Mouse (Mus musculus) liver, embryonic 12.5 days (tissue): Measurements from ENCODE around the gene Sox5. TPM values are rescaled to one million over a fixed set of nuclear protein-coding genes. Genes with fewer than 3 reads are reported as not detected.

ENCODE experiments used
- ATAC-seq: fragments of 200-750 bp; cut with Nextera tagmentation; 2 replicates; pipeline ENCODE4 v1.8.0; 2017; ENCODE audit warnings: moderate number of reproducible peaks, mild to moderate bottlenecking, moderate library complexity
- H3K27ac ChIP-seq: fragments of 300-500 bp; sonication (generic); 2 replicates; pipeline ENCODE4 v1.5.1; 2016; ENCODE audit warnings: mild to moderate bottlenecking
- H3K27me3 ChIP-seq: fragments of 300-500 bp; sonication (generic); replicated peaks from 2 replicates; pipeline ENCODE4 v1.6.1; 2016; ENCODE audit warnings: mild to moderate bottlenecking, moderate library complexity
- H3K36me3 ChIP-seq: fragments of 300-500 bp; sonication (generic); 2 replicates; pipeline ENCODE4 v1.6.1; 2016; ENCODE audit warnings: mild to moderate bottlenecking, moderate library complexity
- H3K4me1 ChIP-seq: fragments of 300-500 bp; sonication (generic); 2 replicates; pipeline ENCODE4 v1.6.1; 2016
- H3K4me2 ChIP-seq: fragments of 300-500 bp; sonication (generic); 2 replicates; pipeline ENCODE4 v1.6.1; 2016; ENCODE audit warnings: mild to moderate bottlenecking, moderate library complexity
- H3K4me3 ChIP-seq: fragments of 300-500 bp; sonication (generic); 2 replicates; pipeline ENCODE4 v1.5.1; 2016; ENCODE audit warnings: mild to moderate bottlenecking, moderate library complexity
- H3K9ac ChIP-seq: fragments of 300-500 bp; sonication (generic); 2 replicates; pipeline ENCODE4 v1.6.1; 2016; ENCODE audit warnings: mild to moderate bottlenecking, moderate library complexity
- H3K9me3 ChIP-seq: fragments of 300-500 bp; sonication (generic); replicated peaks from 2 replicates; pipeline ENCODE4 v1.6.1; 2016; ENCODE audit warnings: mild to moderate bottlenecking, moderate library complexity
- WGBS: fragments of 180-500 bp; shearing (Covaris S2); methylation state at CpG from one replicate; pipeline ENCODE4 v1.1.7; 2016; ENCODE audit not compliant: insufficient replicate concordance; 5-methylcytosine and 5-hydroxymethylcytosine counted together
- polyA plus RNA-seq: library from polyadenylated mRNA; unstranded; fragments of >200 nt; fragmentation: Nextera tagmentation; extraction: Ambion mirVana; gene quantifications from 2 replicates; pipeline ENCODE4 v1.2.1, GENCODE M21; 2016

The Sox5 gene
- polyA plus RNA-seq, 1 experiment from 2014 or later, result 6.2 TPM

DNA sequence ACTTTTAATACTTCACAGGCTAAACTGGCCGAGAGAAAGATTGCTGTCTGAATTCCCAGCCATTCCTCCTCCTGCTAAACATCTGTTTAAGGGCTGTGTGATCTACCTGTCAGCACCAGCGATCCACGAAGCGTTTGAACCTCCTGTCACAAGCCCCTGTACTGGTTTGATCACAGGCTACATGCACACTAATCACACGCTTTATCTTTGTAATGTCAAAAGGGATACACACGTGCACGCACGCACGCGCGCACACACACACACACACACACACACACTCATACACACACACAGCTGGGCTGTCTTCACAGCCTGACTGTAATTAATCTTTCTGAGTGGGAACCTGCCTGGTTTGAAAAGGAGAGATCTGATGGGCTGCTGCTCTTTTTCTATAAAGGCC lies 784.2 kb downstream of the Sox5 start:
- Histone ChIP-seq H3K27ac (no peak overlapping the region), H3K4me3 (no peak overlapping the region), H3K9me3 (no peaks in the 10 kb centered on the region), H3K4me2 (no peak overlapping the region), H3K27me3 (no peaks in the 10 kb centered on the region), H3K36me3 (no peaks in the 10 kb centered on the region), H3K4me1 (no peaks in the 10 kb centered on the region), H3K9ac (no peak overlapping the region)
- WGBS, result 77% methylated on average over 11 of the region's 11 CpGs
- ATAC-seq, result no peak

DNA sequence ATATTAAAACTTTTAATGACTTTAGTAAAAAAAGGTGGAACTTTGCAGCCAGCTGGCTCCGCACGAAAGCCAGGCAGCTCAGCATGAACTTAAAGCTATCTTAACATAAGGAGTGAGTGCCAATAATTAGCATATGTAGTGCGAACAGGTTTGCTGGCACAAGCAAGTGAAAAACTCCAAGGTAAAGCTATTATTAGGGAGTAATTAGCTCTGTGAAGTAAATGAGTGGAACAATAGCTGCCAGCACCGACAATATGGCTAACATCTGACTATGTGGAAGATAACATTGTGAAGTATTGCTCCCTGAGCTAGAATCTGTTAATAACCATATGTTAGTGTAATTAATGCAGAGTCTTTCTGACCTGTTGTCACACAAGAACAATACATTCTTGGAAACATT lies 786.7 kb downstream of the Sox5 start:
- H3K36me3 ChIP-seq, result no peaks in the 10 kb centered on the region
- no peak overlapping the region for H3K27ac ChIP-seq
- no peak overlapping the region for H3K9ac ChIP-seq
- no peak for ATAC-seq
- H3K4me1 ChIP-seq, result no peaks in the 10 kb centered on the region
- no peaks in the 10 kb centered on the region for H3K9me3 ChIP-seq
- H3K4me2 ChIP-seq, result no peak overlapping the region
- WGBS, result 58% methylated on average over 4 of the region's 4 CpGs
- no peak overlapping the region for H3K4me3 ChIP-seq
- no peaks in the 10 kb centered on the region for H3K27me3 ChIP-seq

DNA sequence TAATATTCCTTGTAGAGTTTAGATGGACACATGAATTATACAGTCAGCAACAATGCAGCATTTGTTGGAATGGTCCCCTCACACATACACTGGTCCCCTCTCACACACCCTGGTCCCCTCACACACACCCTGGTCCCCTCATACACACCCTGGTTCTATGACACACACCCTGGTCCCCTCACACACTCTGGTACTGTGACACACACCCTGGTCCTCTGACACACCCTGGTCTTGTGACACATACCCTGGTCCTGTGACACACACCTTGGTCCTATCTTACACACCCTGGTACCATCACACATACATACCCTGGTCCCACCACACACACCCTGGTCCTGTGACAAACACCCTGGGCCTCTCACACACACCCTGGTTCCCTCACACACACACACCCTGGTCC lies 794.2 kb downstream of the Sox5 start:
- Histone ChIP-seq H3K27me3 (no peaks in the 10 kb centered on the region), H3K27ac (no peak overlapping the region), H3K4me1 (no peaks in the 10 kb centered on the region), H3K9me3 (no peaks in the 10 kb centered on the region), H3K4me2 (no peak overlapping the region), H3K36me3 (no peaks in the 10 kb centered on the region), H3K4me3 (no peak overlapping the region), H3K9ac (no peak overlapping the region)
- no peak for ATAC-seq

DNA sequence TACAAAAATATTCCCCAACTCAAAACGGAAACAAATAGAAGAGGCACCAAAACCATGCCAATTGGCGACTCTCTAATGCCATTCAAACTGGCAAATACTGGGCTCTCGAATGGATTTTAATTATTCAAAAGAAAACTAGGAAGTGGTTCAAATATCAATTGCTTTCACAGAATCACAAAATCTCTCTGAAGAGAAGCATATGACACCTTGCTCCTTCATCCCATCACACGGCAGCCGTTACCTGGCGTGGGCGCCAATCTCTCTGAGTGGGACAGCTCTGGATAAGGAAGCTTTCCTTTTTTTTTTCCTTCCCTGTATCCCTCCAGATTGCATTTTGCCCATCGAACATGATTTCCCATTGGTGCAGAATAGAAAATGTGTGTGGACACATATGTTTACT lies 801.6 kb downstream of the Sox5 start:
- H3K4me3 ChIP-seq, result no peak overlapping the region
- H3K9me3 ChIP-seq, result no peaks in the 10 kb centered on the region
- no peak overlapping the region for H3K4me2 ChIP-seq
- H3K27ac ChIP-seq, result no peak overlapping the region
- no peaks in the 10 kb centered on the region for H3K36me3 ChIP-seq
- no peaks in the 10 kb centered on the region for H3K4me1 ChIP-seq
- H3K9ac ChIP-seq, result no peak overlapping the region
- no peak for ATAC-seq
- no peaks in the 10 kb centered on the region for H3K27me3 ChIP-seq
- WGBS, result 77% methylated on average over 8 of the region's 8 CpGs

DNA sequence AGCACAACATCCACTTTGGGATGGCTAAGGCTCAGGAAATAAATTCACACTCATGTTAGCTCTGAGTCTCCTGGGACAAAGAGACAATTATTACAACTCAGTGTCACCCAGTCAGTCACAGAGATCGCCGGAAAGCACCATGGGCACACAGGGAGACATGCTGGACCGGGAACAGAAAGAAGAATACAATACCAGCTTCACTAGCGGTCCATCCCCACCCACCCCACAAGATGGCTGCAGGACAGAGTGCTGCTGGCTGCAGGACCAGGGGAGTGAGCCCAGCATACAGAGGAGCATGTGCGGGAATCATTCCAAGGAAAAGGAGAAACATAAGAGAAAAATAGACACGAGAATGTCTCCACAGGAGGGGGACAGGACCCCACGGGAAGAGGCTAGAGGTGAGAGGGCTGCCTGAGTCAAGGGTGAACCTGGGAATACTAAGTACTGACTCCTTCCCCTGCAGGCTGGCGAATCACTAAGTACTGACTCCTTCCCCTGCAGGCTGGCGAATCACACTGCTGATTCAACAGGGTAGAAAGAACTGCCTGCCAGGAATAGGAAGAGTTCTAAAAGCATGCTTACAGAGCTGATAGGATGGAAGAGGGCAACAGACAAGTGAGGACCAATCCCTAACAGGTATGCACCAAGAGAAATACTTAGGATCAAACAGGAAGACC lies 813.9 kb downstream of the Sox5 start:
- Histone ChIP-seq H3K27ac (no peak overlapping the region), H3K9me3 (no peaks in the 10 kb centered on the region), H3K36me3 (no peaks in the 10 kb centered on the region), H3K9ac (no peak overlapping the region), H3K4me1 (no peaks in the 10 kb centered on the region), H3K27me3 (no peaks in the 10 kb centered on the region), H3K4me3 (no peak overlapping the region), H3K4me2 (no peak overlapping the region)
- ATAC-seq, result no peak
- WGBS, result 67% methylated on average over 9 of the region's 9 CpGs

DNA sequence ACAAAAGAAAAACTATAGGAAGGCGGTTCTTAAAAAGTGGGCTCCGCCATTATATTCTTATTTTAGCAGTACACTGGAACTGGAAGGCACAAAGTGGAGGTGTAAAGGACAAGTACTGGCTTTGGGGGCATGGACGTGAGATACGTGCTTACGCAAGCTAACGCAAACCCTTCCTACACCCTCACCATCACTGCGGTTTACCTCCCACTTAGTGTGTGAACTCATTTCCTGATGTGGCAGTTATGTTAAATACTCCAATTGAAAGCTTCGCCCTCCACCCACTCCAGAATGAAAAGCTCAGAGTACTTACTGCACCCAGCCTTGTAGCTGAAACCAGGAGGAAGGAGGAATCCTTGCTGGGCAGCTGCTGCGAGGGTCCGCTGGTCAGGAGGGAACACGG lies 821.3 kb downstream of the Sox5 start:
- H3K4me3 ChIP-seq, result no peak overlapping the region
- H3K27me3 ChIP-seq, result no peaks in the 10 kb centered on the region
- no peaks in the 10 kb centered on the region for H3K9me3 ChIP-seq
- H3K4me2 ChIP-seq, result no peak overlapping the region
- no peaks in the 10 kb centered on the region for H3K4me1 ChIP-seq
- no peak overlapping the region for H3K27ac ChIP-seq
- H3K36me3 ChIP-seq, result no peaks in the 10 kb centered on the region
- H3K9ac ChIP-seq, result no peak overlapping the region
- no peak for ATAC-seq
- WGBS, result 82% methylated on average over 11 of the region's 11 CpGs

DNA sequence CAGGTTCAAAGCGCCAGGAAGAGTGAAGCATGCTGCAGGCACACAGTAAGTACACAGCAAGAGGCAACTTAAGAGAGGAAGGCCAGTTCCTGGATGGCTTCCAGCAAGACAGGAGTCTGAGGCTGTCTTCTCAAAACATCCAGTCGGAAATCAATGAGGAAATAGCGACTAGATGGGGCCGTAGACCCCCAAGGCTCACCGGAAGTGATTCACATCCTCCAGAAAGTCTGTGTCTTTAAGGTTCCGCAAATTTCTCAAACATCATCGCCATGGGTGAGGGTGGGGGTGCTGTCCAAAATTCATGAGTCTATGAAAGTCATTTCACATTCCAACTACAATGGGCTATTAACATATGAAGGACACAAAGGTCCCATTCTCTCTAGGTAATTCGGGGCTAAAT lies 821.7 kb downstream of the Sox5 start:
- WGBS, result 76% methylated on average over 8 of the region's 8 CpGs
- H3K9me3 ChIP-seq, result no peaks in the 10 kb centered on the region
- no peak overlapping the region for H3K4me3 ChIP-seq
- no peak for ATAC-seq
- H3K4me1 ChIP-seq, result no peaks in the 10 kb centered on the region
- H3K4me2 ChIP-seq, result no peak overlapping the region
- no peaks in the 10 kb centered on the region for H3K36me3 ChIP-seq
- no peaks in the 10 kb centered on the region for H3K27me3 ChIP-seq
- no peak overlapping the region for H3K9ac ChIP-seq
- H3K27ac ChIP-seq, result no peak overlapping the region

DNA sequence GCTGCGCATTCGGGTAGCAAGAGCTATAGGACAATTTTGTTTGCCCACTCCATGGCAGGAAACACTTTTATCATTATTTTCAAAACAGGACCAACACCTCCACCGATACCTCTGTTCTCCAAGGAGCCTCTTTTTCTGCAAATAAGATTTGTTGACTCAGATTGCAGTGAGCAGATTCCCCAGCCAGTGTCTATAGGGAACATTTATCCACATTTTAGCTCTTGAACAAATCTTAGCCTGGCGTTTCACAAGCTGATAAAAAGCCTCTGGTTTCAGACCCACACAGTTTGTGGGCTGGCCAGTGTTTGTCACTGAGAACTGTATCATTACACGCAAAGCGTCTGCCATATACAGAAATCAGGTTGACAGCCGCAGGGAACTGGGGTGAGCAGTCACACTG lies 823.4 kb downstream of the Sox5 start:
- Histone ChIP-seq H3K4me1 (no peaks in the 10 kb centered on the region), H3K4me3 (no peak overlapping the region), H3K4me2 (no peak overlapping the region), H3K9ac (no peak overlapping the region), H3K27me3 (no peaks in the 10 kb centered on the region), H3K9me3 (no peaks in the 10 kb centered on the region), H3K27ac (no peak overlapping the region), H3K36me3 (no peaks in the 10 kb centered on the region)
- ATAC-seq, result no peak
- WGBS, result 78% methylated on average over 7 of the region's 7 CpGs

DNA sequence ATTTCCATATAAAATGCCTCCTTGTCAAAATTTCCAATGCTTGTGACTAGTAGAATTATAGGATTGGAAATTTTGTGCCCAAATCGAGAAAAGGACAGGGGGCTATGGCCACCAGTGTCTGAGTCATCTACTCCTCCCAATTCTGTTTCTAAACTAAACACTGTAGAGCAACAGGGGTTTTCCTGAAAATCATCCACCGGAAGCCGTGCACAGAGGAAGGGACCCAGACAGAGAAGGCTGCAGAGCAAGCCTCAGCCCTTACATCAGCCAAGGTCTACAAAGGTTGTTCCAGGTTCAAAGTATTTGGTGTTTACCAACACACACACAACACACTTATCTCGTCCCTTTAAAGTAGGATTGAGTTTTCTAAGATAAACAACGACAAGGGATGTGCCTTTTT lies 824.7 kb downstream of the Sox5 start:
- Histone ChIP-seq H3K4me2 (no peak overlapping the region), H3K9me3 (no peaks in the 10 kb centered on the region), H3K27ac (no peak overlapping the region), H3K4me1 (no peaks in the 10 kb centered on the region), H3K36me3 (no peaks in the 10 kb centered on the region), H3K4me3 (no peak overlapping the region), H3K9ac (no peak overlapping the region), H3K27me3 (no peaks in the 10 kb centered on the region)
- no peak for ATAC-seq
- 49% methylated on average over 5 of the region's 5 CpGs for WGBS

DNA sequence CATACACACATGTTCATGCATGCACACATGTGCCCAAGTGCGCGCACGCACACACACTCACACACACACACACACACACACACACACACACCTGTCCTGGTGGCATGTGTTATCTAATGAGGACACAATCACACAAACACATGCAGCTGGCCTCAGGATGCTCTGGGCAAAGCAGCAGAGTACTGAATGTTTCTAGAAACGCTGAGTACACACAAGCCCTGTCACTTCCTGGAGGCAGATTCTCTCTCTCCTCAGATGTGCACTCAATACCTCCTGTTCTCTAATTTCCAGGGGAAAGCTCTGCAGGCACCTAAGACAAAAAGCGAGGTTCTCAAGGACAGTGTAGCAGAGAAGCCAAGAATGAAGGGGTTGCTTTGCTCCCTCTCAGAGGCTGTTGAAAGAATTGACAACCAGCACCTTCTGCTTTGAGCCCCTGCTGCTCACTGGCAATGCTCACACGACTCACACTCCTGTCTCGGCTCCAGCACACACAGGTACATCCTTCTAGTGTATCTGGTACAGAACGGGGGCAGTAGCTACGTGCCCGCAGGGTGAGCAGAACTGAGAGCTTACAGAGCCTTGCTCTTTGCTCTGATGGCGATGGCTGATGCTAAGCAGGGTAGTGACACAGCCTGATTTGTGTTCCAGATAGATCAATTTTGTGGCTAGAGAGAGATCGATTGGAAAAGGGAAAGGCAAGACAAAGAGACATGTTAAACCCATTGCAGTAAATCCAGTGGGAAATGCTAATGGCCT lies 833.0 kb downstream of the Sox5 start:
- ATAC-seq, result no peak
- Histone ChIP-seq H3K4me2 (no peak overlapping the region), H3K9me3 (no peaks in the 10 kb centered on the region), H3K4me1 (no peaks in the 10 kb centered on the region), H3K27me3 (no peaks in the 10 kb centered on the region), H3K4me3 (no peak overlapping the region), H3K9ac (no peak overlapping the region), H3K27ac (no peak overlapping the region), H3K36me3 (no peaks in the 10 kb centered on the region)
- 65% methylated on average over 12 of the region's 12 CpGs for WGBS

DNA sequence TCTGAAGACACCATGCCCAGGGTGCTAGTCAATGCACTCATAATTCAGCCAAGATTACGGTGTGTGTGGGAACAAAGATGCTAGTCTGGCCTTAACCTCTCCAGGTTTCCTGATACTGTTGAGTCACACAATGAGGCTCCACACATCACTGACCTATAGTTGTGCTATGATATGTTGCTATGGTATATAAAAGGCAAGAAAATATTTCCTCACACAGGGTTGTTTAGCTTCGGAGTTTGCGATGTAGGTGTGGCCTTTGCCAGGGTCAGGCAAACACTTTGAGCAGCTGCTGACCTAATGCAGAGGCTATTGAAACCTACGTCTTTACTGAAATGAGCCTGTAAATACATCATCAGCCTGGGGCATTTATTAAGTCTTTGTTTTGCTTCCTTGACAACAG lies 833.7 kb downstream of the Sox5 start:
- Histone ChIP-seq H3K36me3 (no peaks in the 10 kb centered on the region), H3K9ac (no peak overlapping the region), H3K27ac (no peak overlapping the region), H3K9me3 (no peaks in the 10 kb centered on the region), H3K4me2 (no peak overlapping the region), H3K4me3 (no peak overlapping the region), H3K4me1 (no peaks in the 10 kb centered on the region), H3K27me3 (no peaks in the 10 kb centered on the region)
- WGBS, result 82% methylated on average over 4 of the region's 4 CpGs
- ATAC-seq, result no peak

DNA sequence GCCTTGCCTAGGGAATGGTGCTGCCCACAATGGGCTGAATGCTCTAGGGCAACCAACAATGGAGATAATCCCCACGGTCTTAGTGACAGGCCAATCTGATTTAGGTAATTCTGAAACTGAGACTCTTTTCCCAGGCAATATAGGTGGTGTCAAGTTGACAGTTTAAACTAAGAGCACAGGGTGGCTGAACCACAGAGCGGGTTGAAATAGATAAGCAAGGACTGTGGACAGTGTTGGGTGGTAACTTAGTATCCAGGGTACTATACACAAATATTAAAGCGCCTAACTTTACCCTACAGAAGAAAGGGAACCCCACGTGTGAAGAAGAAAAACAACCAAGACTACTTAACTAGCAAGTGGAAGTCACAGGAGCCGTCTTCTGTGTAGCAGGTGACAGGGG lies 838.7 kb downstream of the Sox5 start:
- no peak overlapping the region for H3K27ac ChIP-seq
- H3K9me3 ChIP-seq, result no peaks in the 10 kb centered on the region
- peak; percentile 49 for ATAC-seq
- no peak overlapping the region for H3K9ac ChIP-seq
- H3K27me3 ChIP-seq, result no peaks in the 10 kb centered on the region
- no peak overlapping the region for H3K4me3 ChIP-seq
- H3K4me1 ChIP-seq, result no peaks in the 10 kb centered on the region
- 53% methylated on average over 5 of the region's 5 CpGs for WGBS
- H3K4me2 ChIP-seq, result no peak overlapping the region
- no peaks in the 10 kb centered on the region for H3K36me3 ChIP-seq

DNA sequence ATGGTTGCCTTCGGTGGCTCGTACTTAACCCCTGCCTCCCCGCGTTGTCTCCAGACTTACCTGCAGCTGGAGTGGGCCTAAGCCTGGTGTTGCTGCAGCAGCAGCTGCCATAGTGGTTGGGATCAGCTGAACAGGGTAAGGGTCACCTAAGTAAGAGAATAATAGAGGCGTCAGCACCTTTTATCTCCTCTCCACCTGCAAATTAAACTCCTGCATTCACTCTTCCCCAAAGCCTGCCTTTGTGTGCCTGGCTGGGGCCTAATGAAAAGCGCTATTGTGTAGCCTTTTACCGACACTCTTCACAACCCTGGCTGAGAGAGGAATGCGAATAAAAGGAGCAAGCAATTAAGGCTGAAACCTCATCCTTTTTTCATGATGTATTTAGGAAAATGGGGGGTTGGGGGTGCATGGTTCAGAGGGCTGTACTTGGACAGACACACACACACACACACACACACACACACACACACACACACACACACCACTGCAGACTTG lies 840.4 kb downstream of the Sox5 start:
- Histone ChIP-seq H3K36me3 (no peaks in the 10 kb centered on the region), H3K4me2 (no peak overlapping the region), H3K9ac (no peak overlapping the region), H3K4me3 (no peak overlapping the region), H3K4me1 (no peaks in the 10 kb centered on the region), H3K27ac (no peak overlapping the region), H3K27me3 (no peaks in the 10 kb centered on the region), H3K9me3 (no peaks in the 10 kb centered on the region)
- WGBS, result 68% methylated on average over 8 of the region's 8 CpGs
- ATAC-seq, result no peak
